Mouse (Mus musculus) kidney, embryonic 14.5 days (tissue): ENCODE measurements around the gene Hspg2. TPM values are rescaled to one million over a fixed set of nuclear protein-coding genes. Genes with fewer than 3 reads are reported as not detected.

Source experiments
- ATAC-seq: fragments of 200-750 bp; cut with Nextera tagmentation; 2 replicates; pipeline ENCODE4 v1.8.0; 2017; ENCODE audit warnings: moderate number of reproducible peaks, mild to moderate bottlenecking, moderate TSS enrichment, moderate library complexity; ENCODE audit not compliant: low FRiP score, low TSS enrichment
- H3K27ac ChIP-seq: fragments of 300-500 bp; sonication (generic); 2 replicates; pipeline ENCODE4 v1.5.1; 2014; ENCODE audit warnings: low read depth, mild to moderate bottlenecking, low read length, moderate library complexity, mixed read lengths
- H3K27me3 ChIP-seq: fragments of 300-500 bp; sonication (generic); 2 replicates; pipeline ENCODE4 v1.6.1; 2014; ENCODE audit warnings: mild to moderate bottlenecking, low read length; ENCODE audit not compliant: control insufficient read depth, insufficient read depth
- H3K36me3 ChIP-seq: fragments of 300-500 bp; sonication (generic); 2 replicates; pipeline ENCODE4 v1.6.1; 2014; ENCODE audit warnings: low read length, mixed read lengths; ENCODE audit not compliant: control insufficient read depth, insufficient read depth
- H3K4me1 ChIP-seq: fragments of 300-500 bp; sonication (generic); 2 replicates; pipeline ENCODE4 v1.6.1; 2014; ENCODE audit warnings: low read length, mixed read lengths; ENCODE audit not compliant: control insufficient read depth, insufficient read depth
- H3K4me2 ChIP-seq: fragments of 300-500 bp; sonication (generic); replicated peaks from 2 replicates; pipeline ENCODE4 v1.6.1; 2014; ENCODE audit warnings: low read depth, mild to moderate bottlenecking, low read length
- H3K4me3 ChIP-seq: fragments of 300-500 bp; sonication (generic); 2 replicates; pipeline ENCODE4 v1.5.1; 2014; ENCODE audit warnings: mild to moderate bottlenecking, low read length
- H3K9ac ChIP-seq: fragments of 300-500 bp; sonication (generic); 2 replicates; pipeline ENCODE4 v1.6.1; 2014; ENCODE audit warnings: low read depth, mild to moderate bottlenecking, low read length, moderate library complexity
- H3K9me3 ChIP-seq: fragments of 300-500 bp; sonication (generic); 2 replicates; pipeline ENCODE4 v1.6.1; 2016; ENCODE audit warnings: low read length; ENCODE audit not compliant: control insufficient read depth
- WGBS: fragments of 180-500 bp; shearing (Covaris S2); extraction: QIAGEN DNeasy Blood & Tissue Kit; methylation state at CpG from one replicate; pipeline ENCODE4 v1.1.7; 2014; 5-methylcytosine and 5-hydroxymethylcytosine counted together
- polyA plus RNA-seq: library from polyadenylated mRNA; unstranded; fragments of >200 nt; fragmentation: Nextera tagmentation; extraction: Ambion mirVana; gene quantifications from 2 replicates; pipeline ENCODE4 v1.2.1, GENCODE M21; 2014

Gene Hspg2
- polyA plus RNA-seq, 1 experiment from 2014 or later = 56.2 TPM

DNA sequence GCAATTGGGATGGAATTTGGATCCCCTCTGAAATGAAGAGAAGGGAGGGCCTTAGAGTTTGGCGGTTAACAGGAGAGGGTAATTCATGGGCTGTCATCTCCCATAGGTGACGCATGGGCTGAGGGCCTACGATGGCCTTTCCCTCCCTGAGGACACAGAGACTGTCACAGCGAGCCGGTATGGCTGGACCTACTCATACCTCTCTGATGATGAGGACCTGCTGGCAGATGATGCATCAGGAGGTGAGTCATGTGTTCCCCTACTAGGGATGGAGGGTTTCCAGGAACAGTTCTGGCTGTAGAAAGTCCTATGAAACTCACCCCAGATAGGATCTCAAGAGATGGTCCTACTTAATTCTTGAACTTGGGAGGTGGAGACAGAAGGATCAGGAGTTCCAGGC, 32.4 kb downstream of the Hspg2 start:
- Histone ChIP-seq H3K4me2 (no peak overlapping the region), H3K27me3 (no peaks in the 10 kb centered on the region), H3K9me3 (no peaks in the 10 kb centered on the region), H3K4me3 (no peak overlapping the region), H3K36me3 (peaks cover 39% of the 10 kb centered on the region), H3K9ac (peak overlapping the region; percentile 12; the same call in 1 of the 2 replicates), H3K27ac (no peak overlapping the region), H3K4me1 (peaks cover 36% of the 10 kb centered on the region)
- ATAC-seq = no peak
- WGBS = 85% methylated on average over 5 of the region's 5 CpGs

- 93% methylated on average over 10 of the region's 10 CpGs for WGBS
- no peak overlapping the region for H3K27ac ChIP-seq
- no peaks in the 10 kb centered on the region for H3K9me3 ChIP-seq
- H3K36me3 ChIP-seq = peaks cover 39% of the 10 kb centered on the region
- H3K4me3 ChIP-seq = no peak overlapping the region
- H3K9ac ChIP-seq = no peak overlapping the region
- peaks cover 25% of the 10 kb centered on the region for H3K4me1 ChIP-seq
- no peak for ATAC-seq
- no peaks in the 10 kb centered on the region for H3K27me3 ChIP-seq
- H3K4me2 ChIP-seq = no peak overlapping the region
These were observed 33.6 kb downstream of the Hspg2 start for GRCm38 (mm10) chr4:137502183-137502582.

DNA sequence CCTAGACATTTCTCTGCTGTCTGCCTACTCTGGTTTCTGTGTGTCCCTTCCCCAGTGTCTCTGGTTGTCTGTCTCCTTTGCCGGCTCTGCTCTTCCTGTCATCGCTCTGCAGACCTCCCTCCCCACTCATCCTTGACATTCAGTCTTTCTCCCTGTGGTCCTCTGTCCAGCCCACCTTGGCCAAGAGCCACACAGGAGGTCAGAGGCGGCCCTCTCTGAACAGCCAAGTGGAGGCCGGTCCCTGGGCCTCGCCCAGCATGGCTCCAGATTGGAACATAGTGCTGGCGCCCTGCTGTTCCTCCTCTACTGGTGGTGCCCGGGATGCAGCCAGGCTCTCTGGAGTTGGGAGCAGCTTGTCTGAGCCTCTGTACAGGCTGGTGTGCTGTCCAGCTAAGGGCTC, 34.2 kb downstream of the Hspg2 start:
- no peak for ATAC-seq
- H3K9ac ChIP-seq = no peak overlapping the region
- peaks cover 24% of the 10 kb centered on the region for H3K4me1 ChIP-seq
- H3K4me2 ChIP-seq = no peak overlapping the region
- peaks cover 42% of the 10 kb centered on the region for H3K36me3 ChIP-seq
- no peak overlapping the region for H3K27ac ChIP-seq
- no peak overlapping the region for H3K4me3 ChIP-seq
- 85% methylated on average over 7 of the region's 7 CpGs for WGBS
- H3K27me3 ChIP-seq = no peaks in the 10 kb centered on the region
- no peaks in the 10 kb centered on the region for H3K9me3 ChIP-seq

- Histone ChIP-seq H3K4me3 (no peak overlapping the region), H3K9me3 (no peaks in the 10 kb centered on the region), H3K4me2 (no peak overlapping the region), H3K27me3 (no peaks in the 10 kb centered on the region), H3K9ac (no peak overlapping the region), H3K27ac (no peak overlapping the region), H3K36me3 (peaks cover 49% of the 10 kb centered on the region), H3K4me1 (peaks cover 16% of the 10 kb centered on the region)
- no peak for ATAC-seq
- 76% methylated on average over 6 of the region's 6 CpGs for WGBS
These were observed 35.0 kb downstream of the Hspg2 start for GRCm38 (mm10) chr4:137503509-137503971.

- Histone ChIP-seq H3K27ac (no peak overlapping the region), H3K27me3 (no peaks in the 10 kb centered on the region), H3K9me3 (no peaks in the 10 kb centered on the region), H3K4me1 (peaks cover 4% of the 10 kb centered on the region; the same call in 1 of the 2 replicates), H3K9ac (no peak overlapping the region), H3K36me3 (peaks cover 74% of the 10 kb centered on the region), H3K4me3 (no peak overlapping the region), H3K4me2 (no peak overlapping the region)
- 77% methylated on average over 10 of the region's 10 CpGs for WGBS
- no peak for ATAC-seq
These were observed 38.1 kb downstream of the Hspg2 start for GRCm38 (mm10) chr4:137506629-137507028.

DNA sequence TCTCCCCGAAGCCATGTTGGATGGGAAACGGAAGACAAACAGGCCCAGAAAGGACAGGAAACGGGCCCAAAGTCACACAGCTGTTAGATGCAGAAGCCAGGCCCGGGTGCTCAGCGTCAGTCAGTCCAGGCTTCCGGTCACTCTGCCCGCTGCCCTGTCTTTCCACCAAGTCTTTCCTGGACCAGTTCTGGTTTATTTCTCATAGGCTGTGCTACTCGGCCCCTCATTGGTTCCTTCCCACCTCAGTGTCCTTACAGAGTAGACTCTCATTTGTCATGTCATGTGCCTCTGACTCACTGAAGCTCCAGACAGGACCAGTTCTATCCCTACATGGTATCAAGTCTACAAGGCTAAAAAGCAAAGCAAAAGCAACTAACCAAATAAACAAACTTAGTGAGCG, 41.0 kb downstream of the Hspg2 start:
- peaks cover 68% of the 10 kb centered on the region for H3K36me3 ChIP-seq
- H3K27ac ChIP-seq = no peak overlapping the region
- no peak for ATAC-seq
- H3K4me2 ChIP-seq = no peak overlapping the region
- WGBS = 83% methylated on average over 9 of the region's 9 CpGs
- no peaks in the 10 kb centered on the region for H3K9me3 ChIP-seq
- peaks cover 4% of the 10 kb centered on the region; the same call in 1 of the 2 replicates for H3K4me1 ChIP-seq
- no peak overlapping the region for H3K9ac ChIP-seq
- no peak overlapping the region for H3K4me3 ChIP-seq
- H3K27me3 ChIP-seq = no peaks in the 10 kb centered on the region

- ATAC-seq = no peak
- no peak overlapping the region for H3K4me3 ChIP-seq
- H3K36me3 ChIP-seq = peaks cover 69% of the 10 kb centered on the region
- WGBS = 85% methylated on average over 15 of the region's 15 CpGs
- H3K9ac ChIP-seq = no peak overlapping the region
- peaks cover 4% of the 10 kb centered on the region; the same call in 1 of the 2 replicates for H3K4me1 ChIP-seq
- no peaks in the 10 kb centered on the region for H3K9me3 ChIP-seq
- no peak overlapping the region for H3K4me2 ChIP-seq
- H3K27ac ChIP-seq = no peak overlapping the region
- H3K27me3 ChIP-seq = no peaks in the 10 kb centered on the region
These were observed 41.6 kb downstream of the Hspg2 start for GRCm38 (mm10) chr4:137510021-137510696.

DNA sequence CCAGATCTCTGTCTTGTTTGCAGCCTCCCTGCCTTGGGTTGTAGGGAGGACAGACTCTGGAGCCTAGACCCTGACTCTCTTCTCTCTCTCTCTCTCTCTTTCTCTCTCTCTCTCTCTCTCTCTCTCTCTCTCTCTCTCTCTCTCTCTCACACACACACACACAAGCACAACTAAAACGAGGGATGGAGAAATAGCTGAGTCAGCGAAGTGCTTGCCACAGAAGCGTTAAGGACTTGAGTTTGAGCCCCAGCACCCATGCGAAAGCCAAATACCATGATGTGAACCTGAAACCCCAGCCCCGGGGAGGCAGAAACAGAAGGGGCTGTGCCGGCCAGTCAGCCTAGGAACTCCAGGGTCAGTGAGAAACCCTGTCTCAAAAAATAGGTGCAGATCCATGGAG, 44.3 kb downstream of the Hspg2 start:
- no peak overlapping the region for H3K4me2 ChIP-seq
- 81% methylated on average over 6 of the region's 6 CpGs for WGBS
- no peak overlapping the region for H3K27ac ChIP-seq
- no peaks in the 10 kb centered on the region for H3K4me1 ChIP-seq
- peaks cover 90% of the 10 kb centered on the region for H3K36me3 ChIP-seq
- no peaks in the 10 kb centered on the region for H3K27me3 ChIP-seq
- no peak overlapping the region for H3K4me3 ChIP-seq
- ATAC-seq = no peak
- no peaks in the 10 kb centered on the region for H3K9me3 ChIP-seq
- H3K9ac ChIP-seq = no peak overlapping the region

DNA sequence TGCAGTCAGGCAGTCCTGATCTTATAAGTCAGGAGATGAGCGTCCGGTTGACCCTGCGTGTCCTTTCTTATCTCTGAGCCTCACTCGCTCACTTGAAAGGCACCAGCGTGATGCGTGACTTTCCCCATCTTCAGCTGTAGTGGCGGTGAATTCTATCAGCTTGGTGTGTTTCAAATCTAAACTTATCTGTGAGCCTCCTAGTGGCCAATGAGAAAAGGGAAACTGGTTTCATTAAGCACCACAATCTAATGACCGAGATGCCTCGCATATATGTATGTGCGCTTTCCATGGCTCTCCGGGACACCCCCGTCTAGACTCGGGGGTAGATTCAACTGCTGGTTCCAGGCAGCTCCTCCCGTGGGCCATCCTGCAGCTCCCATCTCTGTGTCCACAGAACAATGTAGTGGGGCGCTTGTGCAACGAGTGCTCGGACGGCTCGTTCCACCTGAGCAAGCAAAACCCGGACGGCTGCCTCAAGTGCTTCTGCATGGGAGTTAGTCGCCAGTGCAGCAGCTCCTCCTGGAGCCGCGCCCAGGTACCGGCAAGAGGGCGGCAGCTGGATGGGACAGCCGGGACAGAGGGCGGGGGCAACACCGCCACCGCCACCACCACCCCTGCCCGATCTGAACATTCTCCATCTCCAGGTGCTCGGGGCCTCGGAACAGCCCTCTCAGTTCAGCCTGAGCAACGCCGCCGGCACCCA, 49.6 kb downstream of the Hspg2 start:
- no peaks in the 10 kb centered on the region for H3K4me1 ChIP-seq

More for the DNA sequence above, 49.6 kb downstream of the Hspg2 start:
- Histone ChIP-seq H3K9me3 (no peaks in the 10 kb centered on the region), H3K27ac (no peak overlapping the region), H3K4me2 (no peak overlapping the region), H3K36me3 (peaks cover 93% of the 10 kb centered on the region), H3K9ac (no peak overlapping the region), H3K4me3 (no peak overlapping the region), H3K27me3 (no peaks in the 10 kb centered on the region)
- no peak for ATAC-seq
- WGBS = 85% methylated on average over 36 of the region's 36 CpGs
